Comparison of ENCODE assay signal across 28 mouse cellular contexts in the genomic region with DNA sequence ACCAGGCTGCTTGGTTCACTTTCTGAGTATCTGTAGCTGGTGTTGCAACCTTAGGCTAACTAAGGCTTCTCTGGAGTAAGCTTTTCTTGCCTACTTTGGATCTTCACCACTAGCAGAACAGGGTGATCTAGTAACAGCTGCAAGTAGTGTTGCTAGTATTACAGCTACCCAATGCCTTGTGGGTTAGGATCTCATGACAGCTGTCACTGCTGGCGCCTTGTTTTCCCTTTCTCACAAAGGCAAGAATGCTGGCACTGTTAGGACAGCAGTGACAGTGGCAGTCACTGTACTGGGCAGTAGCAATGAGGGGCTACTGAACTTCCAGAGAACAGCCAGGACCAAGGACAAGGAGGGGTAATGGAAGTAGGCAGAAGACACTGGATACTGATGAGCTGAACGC.
"Had no signal": no experiment of that assay in that cellular context is flagged by ENCODE, and none has a peak within 500 bp of the region (broad histone marks: within the 10 kb centered on the region; RNA-seq: fewer than 3 reads in every experiment).

No protein-coding gene starts in this region.

- ATAC-seq: hindbrain, embryonic 16.5 days; inflammation-experienced regulatory T-cells, adult 6 months; liver, embryonic 12.5 days had no signal

- DNase-seq: gastrocnemius, adult 2 months; gastrocnemius, postnatal 10 days; gastrocnemius, postnatal 25 days; heart, adult 18-20 months; heart, postnatal 10 days; heart, postnatal 4 days; kidney, adult 11 months; kidney, adult 2 months; kidney, adult 9 months; kidney, postnatal 14 days; kidney, postnatal 36 days; layer of hippocampus, adult 9-11 months; layer of hippocampus, postnatal 36 days; left cerebral cortex, postnatal 4 days had no signal

- H3K4me1 ChIP-seq: heart, embryonic 10.5 days; hindbrain, embryonic 10.5 days; hindbrain, embryonic 12.5 days; intestine, embryonic 15.5 days; kidney, embryonic 15.5 days; limb, embryonic 12.5 days; limb, embryonic 15.5 days; liver, embryonic 12.5 days had no signal

- H3K27ac ChIP-seq: gastrocnemius, adult 2 months; heart, embryonic 10.5 days; hindbrain, embryonic 10.5 days; hindbrain, embryonic 12.5 days; hindbrain, embryonic 14.5 days; intestine, embryonic 15.5 days; kidney, embryonic 15.5 days; kidney, postnatal 0 days; limb, embryonic 12.5 days; limb, embryonic 15.5 days; liver, embryonic 12.5 days; liver, embryonic 14.5 days had no signal

- H3K36me3 ChIP-seq: heart, embryonic 10.5 days; heart, embryonic 12.5 days; hindbrain, embryonic 12.5 days; intestine, embryonic 15.5 days; kidney, embryonic 15.5 days; limb, embryonic 12.5 days; limb, embryonic 15.5 days; liver, embryonic 12.5 days had no signal

- H3K27me3 ChIP-seq: heart, embryonic 12.5 days; hindbrain, embryonic 12.5 days; intestine, embryonic 15.5 days; kidney, embryonic 15.5 days; limb, embryonic 12.5 days; limb, embryonic 15.5 days; liver, embryonic 12.5 days had no signal

- H3K4me2 ChIP-seq: heart, embryonic 12.5 days; hindbrain, embryonic 12.5 days; hindbrain, embryonic 14.5 days; intestine, embryonic 15.5 days; kidney, embryonic 15.5 days; limb, embryonic 12.5 days; limb, embryonic 15.5 days; liver, embryonic 12.5 days had no signal

- H3K9ac ChIP-seq: heart, embryonic 12.5 days; hindbrain, embryonic 12.5 days; hindbrain, embryonic 14.5 days; intestine, embryonic 15.5 days; kidney, embryonic 15.5 days; limb, embryonic 12.5 days; limb, embryonic 15.5 days; liver, embryonic 12.5 days; liver, embryonic 14.5 days had no signal

- H3K9me3 ChIP-seq: heart, embryonic 10.5 days; heart, embryonic 12.5 days; intestine, embryonic 15.5 days; kidney, embryonic 15.5 days; limb, embryonic 15.5 days; liver, embryonic 12.5 days had no signal

- H3K4me3 ChIP-seq: gastrocnemius, adult 2 months; heart, embryonic 10.5 days; heart, embryonic 12.5 days; hindbrain, embryonic 10.5 days; hindbrain, embryonic 12.5 days; intestine, embryonic 15.5 days; kidney, embryonic 15.5 days; limb, embryonic 12.5 days; limb, embryonic 15.5 days; liver, embryonic 12.5 days had no signal
